Mouse (Mus musculus) MEL (cell line): ENCODE data around the gene Tcte2.

Experiments used
- CHD1 ChIP-seq: IDR thresholded peaks from 2 replicates; pipeline ENCODE4 v1.6.1; 2012; ENCODE audit warnings: low read depth, mild to moderate bottlenecking, inconsistent platforms, low read length, improper control_type of control experiment
- CHD2 ChIP-seq: IDR thresholded peaks from 2 replicates; pipeline ENCODE4 v1.6.1; 2011; ENCODE audit warnings: low read length, improper control_type of control experiment
- CTCF ChIP-seq, 3 experiments: IDR thresholded peaks in 2 of 3; conservative IDR thresholded peaks in 1 of 3; 2 replicates each; pipeline ENCODE4 v1.5.1; 2011 to 2012; ENCODE audit warnings: low read length in 3 of 3, low read depth in 2 of 3, mild to moderate bottlenecking in 2 of 3, improper control_type of control experiment in 1 of 3, inconsistent platforms in 1 of 3, mixed read lengths in 1 of 3, moderate library complexity in 1 of 3; ENCODE audit not compliant: control insufficient read depth in 1 of 3, insufficient read depth in 1 of 3, poor library complexity in 1 of 3, severe bottlenecking in 1 of 3
- E2F4 ChIP-seq: IDR thresholded peaks from 2 replicates; pipeline ENCODE4 v1.6.1; 2011; ENCODE audit warnings: low read depth, low read length, improper control_type of control experiment, borderline replicate concordance
- ETS1 ChIP-seq: IDR thresholded peaks from 2 replicates; pipeline ENCODE4 v1.6.1; 2012; ENCODE audit warnings: low read depth, mild to moderate bottlenecking, inconsistent platforms, low read length, improper control_type of control experiment, moderate library complexity
- NRF1 ChIP-seq: IDR thresholded peaks from 2 replicates; pipeline ENCODE4 v1.6.1; 2014; ENCODE audit warnings: low read depth, mild to moderate bottlenecking, inconsistent platforms, low read length, improper control_type of control experiment, moderate library complexity; ENCODE audit not compliant: poor library complexity, insufficient read depth, severe bottlenecking
- POLR2A ChIP-seq, 2 experiments: IDR thresholded peaks; 2 replicates each; pipeline ENCODE4 v1.6.1; 2011 to 2012; ENCODE audit warnings: low read length in 2 of 2, mild to moderate bottlenecking in 2 of 2, control low read depth in 1 of 2, improper control_type of control experiment in 1 of 2, low read depth in 1 of 2, moderate library complexity in 1 of 2; ENCODE audit not compliant: control insufficient read depth in 1 of 2, insufficient read depth in 1 of 2, poor library complexity in 1 of 2
- POLR2AphosphoS2 ChIP-seq: IDR thresholded peaks from 2 replicates; pipeline ENCODE4 v1.6.1; 2011; ENCODE audit warnings: low read length, improper control_type of control experiment
- POLR2AphosphoS5 ChIP-seq: IDR thresholded peaks from 2 replicates; pipeline ENCODE4 v1.6.1; 2012; ENCODE audit warnings: low read depth, borderline replicate concordance, mild to moderate bottlenecking, inconsistent platforms, low read length, moderate library complexity, mixed read lengths
- RCOR1 ChIP-seq: IDR thresholded peaks from 2 replicates; pipeline ENCODE4 v1.6.1; 2012; ENCODE audit warnings: low read depth, mild to moderate bottlenecking, inconsistent platforms, low read length, improper control_type of control experiment
- TCF12 ChIP-seq: IDR thresholded peaks from 2 replicates; pipeline ENCODE4 v1.6.1; 2014; ENCODE audit warnings: low read depth, mild to moderate bottlenecking, inconsistent platforms, low read length, improper control_type of control experiment, moderate library complexity
- UBTF ChIP-seq: IDR thresholded peaks from 2 replicates; pipeline ENCODE4 v1.6.1; 2012; ENCODE audit warnings: low read depth, mild to moderate bottlenecking, inconsistent platforms, low read length, improper control_type of control experiment, moderate library complexity, borderline replicate concordance; ENCODE audit not compliant: insufficient read depth
- USF1 ChIP-seq: IDR thresholded peaks from 2 replicates; pipeline ENCODE4 v1.6.1; 2014; ENCODE audit warnings: low read depth, mild to moderate bottlenecking, inconsistent platforms, low read length, improper control_type of control experiment, moderate library complexity
- ZKSCAN1 ChIP-seq: IDR thresholded peaks from 2 replicates; pipeline ENCODE4 v1.6.1; 2012; ENCODE audit warnings: low read depth, mild to moderate bottlenecking, inconsistent platforms, low read length, improper control_type of control experiment, moderate library complexity

DNA sequence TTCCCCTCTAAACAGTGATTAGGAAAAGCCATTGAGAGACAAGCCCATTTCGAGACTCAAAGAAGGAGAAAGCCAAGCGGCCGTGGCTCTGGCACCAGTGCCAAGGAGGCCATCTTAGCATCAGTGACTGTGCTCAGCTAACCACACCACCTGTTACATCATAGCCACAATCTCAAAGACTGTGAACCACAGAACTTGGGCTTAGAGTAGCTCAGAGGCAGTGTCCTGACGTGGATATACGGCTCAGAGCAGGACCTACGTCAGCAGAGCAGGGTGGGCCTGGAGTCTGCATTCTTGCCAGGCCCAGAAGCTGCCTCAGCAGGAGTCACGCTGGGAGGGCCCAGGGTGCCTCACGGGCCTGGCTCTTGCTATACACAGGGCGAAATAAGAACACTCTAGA, 46.1 kb downstream of the Tcte2 start:
- TF ChIP-seq TCF12, result no peak
- no peak for TF ChIP-seq POLR2A (IDR thresholded peaks at IDR 0.05; ENCODE audit: control insufficient read depth in 1 of 2, insufficient read depth in 1 of 2, low read depth in 1 of 2, low read length in 2 of 2, poor library complexity in 1 of 2)
- TF ChIP-seq UBTF, result no peak
- no peak for TF ChIP-seq CHD2
- no peak for TF ChIP-seq CTCF (IDR thresholded peaks at IDR 0.05 in 2 of 3, conservative IDR thresholded peaks at IDR 0.05 in 1 of 3; ENCODE audit: control insufficient read depth in 1 of 3, insufficient read depth in 1 of 3, low read depth in 2 of 3, low read length in 3 of 3, poor library complexity in 1 of 3, severe bottlenecking in 1 of 3)
- no peak for TF ChIP-seq POLR2AphosphoS2
- no peak for TF ChIP-seq ZKSCAN1
- TF ChIP-seq E2F4, result no peak
- TF ChIP-seq POLR2AphosphoS5, result no peak
- TF ChIP-seq ETS1, result no peak
- no peak for TF ChIP-seq NRF1
- TF ChIP-seq RCOR1, result no peak
- TF ChIP-seq CHD1, result no peak
- TF ChIP-seq USF1, result no peak
